Mouse (Mus musculus): Measurements from ENCODE around the gene Olfr434. TPM values are rescaled to one million over a fixed set of nuclear protein-coding genes. Genes with fewer than 3 reads are reported as not detected.
A peak's percentile ranks its signal among the peaks of the same experiment; 100 is the strongest.
"Not testable (repeated sequence)": the region's sequence is repeated elsewhere in the genome, so short reads cannot be mapped to it uniquely, and the experiment has no call there.

The Olfr434 gene
- polyA plus RNA-seq, 1 experiment: not detected

- 77% methylated on average over 3 of the region's 3 CpGs for WGBS
- no peak for TF ChIP-seq CTCF (IDR thresholded peaks at IDR 0.05; ENCODE audit: borderline replicate concordance, control insufficient read depth, extremely low read depth, insufficient read depth, low read length, poor library complexity)
- TF ChIP-seq POLR2A (IDR thresholded peaks at IDR 0.05; ENCODE audit: control insufficient read depth, extremely low read depth, insufficient read depth, low read length, poor library complexity): no peak
- H3K4me1 ChIP-seq (replicated peaks; ENCODE audit: control insufficient read depth, insufficient read depth, low read length): no peaks in the 10 kb centered on the region
- H3K27me3 ChIP-seq (ENCODE audit: control insufficient read depth, insufficient read depth, low read length): no peaks in the 10 kb centered on the region
- no peak for DNase-seq
- no peak overlapping the region for H3K4me3 ChIP-seq (ENCODE audit: control insufficient read depth, insufficient read depth, low read length)
- no peaks in the 10 kb centered on the region for H3K36me3 ChIP-seq (ENCODE audit: control insufficient read depth, insufficient read depth, low read length)
- H3K27ac ChIP-seq (ENCODE audit: control insufficient read depth, insufficient read depth, low read length): no peak overlapping the region
These were observed 14.7 kb upstream of the Olfr434 start for GRCm38 (mm10) chr6:43198094-43198493.

- H3K27me3 ChIP-seq (ENCODE audit: control insufficient read depth, insufficient read depth, low read length): no peaks in the 10 kb centered on the region
- H3K36me3 ChIP-seq (ENCODE audit: control insufficient read depth, insufficient read depth, low read length): no peaks in the 10 kb centered on the region
- no peak for DNase-seq
- H3K27ac ChIP-seq (ENCODE audit: control insufficient read depth, insufficient read depth, low read length): no peak overlapping the region
- H3K4me1 ChIP-seq (replicated peaks; ENCODE audit: control insufficient read depth, insufficient read depth, low read length): no peaks in the 10 kb centered on the region
- no peak overlapping the region for H3K4me3 ChIP-seq (ENCODE audit: control insufficient read depth, insufficient read depth, low read length)
- TF ChIP-seq POLR2A (IDR thresholded peaks at IDR 0.05; ENCODE audit: control insufficient read depth, extremely low read depth, insufficient read depth, low read length, poor library complexity) (no peak), CTCF (IDR thresholded peaks at IDR 0.05; ENCODE audit: borderline replicate concordance, control insufficient read depth, extremely low read depth, insufficient read depth, low read length, poor library complexity) (no peak)
These were observed 10.0 kb upstream of the Olfr434 start for GRCm38 (mm10) chr6:43202786-43203185.

- H3K36me3 ChIP-seq (ENCODE audit: control insufficient read depth, insufficient read depth, low read length): no peaks in the 10 kb centered on the region
- no peaks in the 10 kb centered on the region for H3K27me3 ChIP-seq (ENCODE audit: control insufficient read depth, insufficient read depth, low read length)
- DNase-seq: no peak
- TF ChIP-seq POLR2A (IDR thresholded peaks at IDR 0.05; ENCODE audit: control insufficient read depth, extremely low read depth, insufficient read depth, low read length, poor library complexity) (no peak), CTCF (IDR thresholded peaks at IDR 0.05; ENCODE audit: borderline replicate concordance, control insufficient read depth, extremely low read depth, insufficient read depth, low read length, poor library complexity) (no peak)
- H3K4me1 ChIP-seq (replicated peaks; ENCODE audit: control insufficient read depth, insufficient read depth, low read length): no peaks in the 10 kb centered on the region
- WGBS: 52% methylated on average over 2 of the region's 2 CpGs
- no peak overlapping the region for H3K4me3 ChIP-seq (ENCODE audit: control insufficient read depth, insufficient read depth, low read length)
- H3K27ac ChIP-seq (ENCODE audit: control insufficient read depth, insufficient read depth, low read length): no peak overlapping the region
These were observed 7.5 kb upstream of the Olfr434 start for GRCm38 (mm10) chr6:43205355-43205754.

DNA sequence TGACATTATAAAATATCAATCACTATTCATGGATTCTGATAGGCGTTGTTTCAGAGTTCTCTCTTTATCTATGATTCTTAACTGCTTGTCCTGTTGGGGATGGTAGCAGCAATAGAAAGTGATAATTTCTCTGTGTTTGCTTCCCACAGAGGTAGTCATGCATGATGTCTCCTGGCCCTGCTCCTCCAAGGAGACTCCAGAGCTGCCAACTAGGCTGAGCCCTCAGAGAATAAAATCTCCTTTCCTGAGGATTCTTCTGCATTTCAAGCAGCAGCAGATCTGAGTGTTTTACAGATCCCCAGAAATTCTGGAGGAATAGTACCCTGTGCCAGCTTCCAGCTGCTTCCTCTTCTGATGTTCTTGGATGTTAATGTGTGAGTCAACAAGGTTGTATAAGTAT lies 18.4 kb downstream of the Olfr434 start, which contains the start of gene Olfr47:
Gene Olfr47 (plus strand): TSS at position 275 of the 400 bp plus-strand sequence.
- H3K4me3 ChIP-seq (ENCODE audit: control insufficient read depth, insufficient read depth, low read length); H3K4me1 ChIP-seq (replicated peaks; ENCODE audit: control insufficient read depth, insufficient read depth, low read length); H3K36me3 ChIP-seq (ENCODE audit: control insufficient read depth, insufficient read depth, low read length); H3K27ac ChIP-seq (ENCODE audit: control insufficient read depth, insufficient read depth, low read length); DNase-seq; H3K27me3 ChIP-seq (ENCODE audit: control insufficient read depth, insufficient read depth, low read length): not testable (repeated sequence)
- WGBS: 98% methylated on average over 1 of the region's 1 CpGs

DNA sequence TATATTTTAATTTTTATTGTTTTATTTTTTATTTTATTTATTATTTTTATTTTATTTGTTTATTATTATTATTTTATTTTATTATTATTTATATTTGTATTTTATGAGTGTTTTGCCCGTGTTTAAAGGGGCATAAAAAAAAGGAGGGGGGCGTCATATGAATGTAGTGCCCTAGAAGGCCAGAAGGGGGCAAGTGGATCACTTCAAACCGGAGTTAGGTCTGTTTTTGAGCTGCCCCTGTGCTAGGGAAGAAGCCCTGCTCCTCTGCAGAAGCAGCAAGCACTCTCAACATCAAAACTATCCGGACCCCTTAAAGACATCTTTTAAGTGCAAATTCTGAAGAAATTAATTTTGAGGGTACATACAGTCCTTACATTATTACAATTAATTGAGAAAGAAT lies 29.2 kb downstream of the Olfr434 start:
- no peak for TF ChIP-seq POLR2A (IDR thresholded peaks at IDR 0.05; ENCODE audit: control insufficient read depth, extremely low read depth, insufficient read depth, low read length, poor library complexity)
- no peak for TF ChIP-seq CTCF (IDR thresholded peaks at IDR 0.05; ENCODE audit: borderline replicate concordance, control insufficient read depth, extremely low read depth, insufficient read depth, low read length, poor library complexity)
- H3K27me3 ChIP-seq (ENCODE audit: control insufficient read depth, insufficient read depth, low read length): no peaks in the 10 kb centered on the region
- H3K4me3 ChIP-seq (ENCODE audit: control insufficient read depth, insufficient read depth, low read length): no peak overlapping the region
- peak; percentile 14 for DNase-seq
- H3K4me1 ChIP-seq (replicated peaks; ENCODE audit: control insufficient read depth, insufficient read depth, low read length): no peaks in the 10 kb centered on the region
- no peaks in the 10 kb centered on the region for H3K36me3 ChIP-seq (ENCODE audit: control insufficient read depth, insufficient read depth, low read length)
- 4% methylated on average over 4 of the region's 4 CpGs for WGBS
- H3K27ac ChIP-seq (ENCODE audit: control insufficient read depth, insufficient read depth, low read length): no peak overlapping the region

DNA sequence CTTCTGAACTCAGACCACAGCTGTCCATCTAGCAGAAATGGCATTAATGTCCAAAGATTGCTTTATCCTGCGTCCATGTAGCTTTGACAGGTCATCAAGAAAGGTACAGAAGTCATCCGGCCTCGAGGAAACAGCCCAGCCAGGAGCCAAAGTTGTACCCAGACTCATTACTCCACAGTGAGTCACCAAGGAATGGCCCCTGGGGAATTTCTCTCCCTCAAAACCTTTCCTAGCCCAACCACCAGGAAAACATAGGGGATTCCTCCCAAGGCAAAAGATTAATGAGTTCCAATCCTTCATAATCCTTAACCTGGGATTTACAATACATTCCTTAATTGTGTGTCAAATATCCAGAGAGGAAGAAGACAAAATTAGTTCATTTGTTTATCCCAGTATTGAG lies 34.6 kb downstream of the Olfr434 start:
- Histone ChIP-seq H3K36me3 (ENCODE audit: control insufficient read depth, insufficient read depth, low read length) (no peaks in the 10 kb centered on the region), H3K4me3 (ENCODE audit: control insufficient read depth, insufficient read depth, low read length) (no peak overlapping the region), H3K4me1 (replicated peaks; ENCODE audit: control insufficient read depth, insufficient read depth, low read length) (no peaks in the 10 kb centered on the region), H3K27ac (ENCODE audit: control insufficient read depth, insufficient read depth, low read length) (no peak overlapping the region), H3K27me3 (ENCODE audit: control insufficient read depth, insufficient read depth, low read length) (no peaks in the 10 kb centered on the region)
- DNase-seq: no peak
- TF ChIP-seq POLR2A (IDR thresholded peaks at IDR 0.05; ENCODE audit: control insufficient read depth, extremely low read depth, insufficient read depth, low read length, poor library complexity) (no peak), CTCF (IDR thresholded peaks at IDR 0.05; ENCODE audit: borderline replicate concordance, control insufficient read depth, extremely low read depth, insufficient read depth, low read length, poor library complexity) (no peak)
- 74% methylated on average over 3 of the region's 3 CpGs for WGBS

DNA sequence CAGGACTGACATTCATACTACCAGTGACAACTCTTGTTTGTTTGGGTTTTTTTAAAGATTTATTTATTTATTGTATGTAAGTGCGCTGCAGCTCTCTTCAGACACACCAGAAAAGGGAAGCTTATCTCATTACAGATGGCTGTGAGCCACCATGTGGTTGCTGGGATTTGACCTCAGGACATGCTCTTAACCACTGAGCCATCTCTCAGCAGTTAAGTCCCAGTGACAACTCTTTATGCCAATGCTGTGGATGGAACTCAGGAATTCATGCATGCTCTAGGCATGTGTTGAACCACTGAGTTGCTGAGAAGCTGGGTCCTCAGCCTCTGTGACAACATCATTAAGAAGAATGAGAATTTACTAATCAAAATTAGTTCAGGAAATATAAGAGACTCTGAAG lies 40.2 kb downstream of the Olfr434 start:
- TF ChIP-seq CTCF (IDR thresholded peaks at IDR 0.05; ENCODE audit: borderline replicate concordance, control insufficient read depth, extremely low read depth, insufficient read depth, low read length, poor library complexity): no peak
- no peak for TF ChIP-seq POLR2A (IDR thresholded peaks at IDR 0.05; ENCODE audit: control insufficient read depth, extremely low read depth, insufficient read depth, low read length, poor library complexity)
- DNase-seq: no peak
- no peak overlapping the region for H3K27ac ChIP-seq (ENCODE audit: control insufficient read depth, insufficient read depth, low read length)
- no peaks in the 10 kb centered on the region for H3K36me3 ChIP-seq (ENCODE audit: control insufficient read depth, insufficient read depth, low read length)
- 35% methylated on average over 1 of the region's 1 CpGs for WGBS
- no peaks in the 10 kb centered on the region for H3K4me1 ChIP-seq (replicated peaks; ENCODE audit: control insufficient read depth, insufficient read depth, low read length)
- no peaks in the 10 kb centered on the region for H3K27me3 ChIP-seq (ENCODE audit: control insufficient read depth, insufficient read depth, low read length)
- H3K4me3 ChIP-seq (ENCODE audit: control insufficient read depth, insufficient read depth, low read length): no peak overlapping the region
